Mouse (Mus musculus): ENCODE data around the gene Fn1. TPM values are rescaled to one million over a fixed set of nuclear protein-coding genes. Genes with fewer than 3 reads are reported as not detected.

Gene Fn1
- polyA plus RNA-seq, 1 experiment, result 299 TPM

DNA sequence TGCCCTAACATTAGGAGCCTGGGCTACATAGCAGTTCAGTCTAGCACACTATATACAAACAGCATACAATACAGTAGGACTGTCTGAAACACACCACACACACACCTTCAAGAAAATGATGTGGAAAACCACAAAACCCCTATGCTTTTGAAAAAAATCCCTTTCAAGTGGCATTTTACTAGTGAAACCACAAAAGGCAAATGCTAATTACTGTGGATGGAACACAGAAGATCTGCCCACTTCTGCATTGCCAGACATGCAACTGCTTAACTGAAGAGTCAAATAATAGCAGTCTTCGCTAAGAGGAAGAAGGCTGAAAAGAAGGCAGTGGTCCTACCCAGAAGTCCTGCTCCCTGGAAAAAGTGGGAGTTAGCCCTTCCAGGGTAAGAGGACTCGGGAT, 58.7 kb downstream of the Fn1 start:
- H3K4me3 ChIP-seq (ENCODE audit: insufficient read depth, poor library complexity, severe bottlenecking), result no peak overlapping the region
- H3K36me3 ChIP-seq (ENCODE audit: control insufficient read depth, insufficient read depth), result peaks cover 97% of the 10 kb centered on the region
- no peak overlapping the region for H3ac ChIP-seq (ENCODE audit: control insufficient read depth, insufficient read length, low read depth)
- no peaks in the 10 kb centered on the region for H3K27me3 ChIP-seq (ENCODE audit: control insufficient read depth, insufficient read depth, insufficient read length)
- TF ChIP-seq FOSL1 (IDR thresholded peaks at IDR 0.05; ENCODE audit: insufficient read depth, low read length, poor library complexity, severe bottlenecking) (no peak), CEBPB (IDR thresholded peaks at IDR 0.05; ENCODE audit: low read depth) (no peak), MYOD1 (IDR thresholded peaks at IDR 0.05; ENCODE audit: control insufficient read depth, insufficient read length, low read depth) (no peak), MYOG (IDR thresholded peaks at IDR 0.05; ENCODE audit: control insufficient read depth, extremely low read depth, insufficient read length) (no peak), USF1 (IDR thresholded peaks at IDR 0.05; ENCODE audit: low read depth) (no peak), CTCF (IDR thresholded peaks at IDR 0.05; ENCODE audit: control insufficient read depth, insufficient read depth, insufficient read length) (no peak), MAX (IDR thresholded peaks at IDR 0.05) (no peak)
- H3K79me2 ChIP-seq (ENCODE audit: control insufficient read depth, insufficient read depth), result no peaks in the 10 kb centered on the region
- H3K79me3 ChIP-seq (ENCODE audit: low read depth), result no peaks in the 10 kb centered on the region

DNA sequence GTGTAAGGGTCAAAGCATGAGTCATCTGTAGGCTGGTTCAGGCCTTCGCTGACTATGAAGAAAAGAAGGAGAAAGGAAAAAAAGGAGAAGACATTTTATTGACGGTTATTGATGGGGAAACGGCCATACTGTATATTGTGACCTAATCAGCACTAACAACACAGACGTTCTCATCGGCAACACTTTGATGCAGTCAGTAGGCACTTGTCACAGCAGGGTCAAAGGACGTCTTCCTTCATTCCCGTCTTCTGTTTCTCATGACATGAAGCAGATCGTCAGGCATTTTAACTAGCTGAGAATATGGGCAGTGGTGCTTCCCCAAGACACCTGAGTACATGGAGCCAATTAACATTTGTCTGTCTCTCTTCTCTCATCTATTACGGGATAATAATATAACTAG, 59.8 kb downstream of the Fn1 start:
- Histone ChIP-seq H3ac (ENCODE audit: control insufficient read depth, insufficient read length, low read depth) (no peak overlapping the region), H3K79me2 (ENCODE audit: control insufficient read depth, insufficient read depth) (no peaks in the 10 kb centered on the region), H3K36me3 (ENCODE audit: control insufficient read depth, insufficient read depth) (peaks cover 97% of the 10 kb centered on the region), H3K79me3 (ENCODE audit: low read depth) (no peaks in the 10 kb centered on the region), H3K27me3 (ENCODE audit: control insufficient read depth, insufficient read depth, insufficient read length) (no peaks in the 10 kb centered on the region), H3K4me3 (ENCODE audit: insufficient read depth, poor library complexity, severe bottlenecking) (no peak overlapping the region)
- TF ChIP-seq MYOG (IDR thresholded peaks at IDR 0.05; ENCODE audit: control insufficient read depth, extremely low read depth, insufficient read length) (no peak), CEBPB (IDR thresholded peaks at IDR 0.05; ENCODE audit: low read depth) (no peak), CTCF (IDR thresholded peaks at IDR 0.05; ENCODE audit: control insufficient read depth, insufficient read depth, insufficient read length) (no peak), USF1 (IDR thresholded peaks at IDR 0.05; ENCODE audit: low read depth) (no peak), FOSL1 (IDR thresholded peaks at IDR 0.05; ENCODE audit: insufficient read depth, low read length, poor library complexity, severe bottlenecking) (no peak), MAX (IDR thresholded peaks at IDR 0.05) (no peak), MYOD1 (IDR thresholded peaks at IDR 0.05; ENCODE audit: control insufficient read depth, insufficient read length, low read depth) (no peak)

DNA sequence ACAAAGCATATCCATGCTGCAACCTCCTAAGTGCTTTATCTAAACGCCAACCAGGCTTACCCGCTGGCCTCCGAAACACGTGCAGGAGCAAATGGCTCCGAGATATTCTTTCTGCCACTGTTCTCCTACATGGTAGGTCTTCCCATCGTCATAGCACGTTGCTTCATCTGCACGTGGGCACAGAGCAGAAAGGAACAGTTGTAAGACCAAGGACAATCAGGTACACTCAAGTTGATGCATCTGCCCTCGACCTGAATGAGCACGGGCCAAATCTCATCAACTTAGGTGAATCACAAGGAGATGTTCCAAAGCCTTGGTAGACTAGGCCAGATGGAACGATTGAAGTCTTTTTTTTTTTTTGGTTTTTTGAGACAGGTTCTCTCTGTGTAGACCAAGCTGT, 63.0 kb downstream of the Fn1 start:
- Histone ChIP-seq H3K4me3 (ENCODE audit: insufficient read depth, poor library complexity, severe bottlenecking) (no peak overlapping the region), H3K79me2 (ENCODE audit: control insufficient read depth, insufficient read depth) (no peaks in the 10 kb centered on the region), H3K79me3 (ENCODE audit: low read depth) (no peaks in the 10 kb centered on the region), H3K27me3 (ENCODE audit: control insufficient read depth, insufficient read depth, insufficient read length) (no peaks in the 10 kb centered on the region), H3K36me3 (ENCODE audit: control insufficient read depth, insufficient read depth) (peaks cover 98% of the 10 kb centered on the region), H3ac (ENCODE audit: control insufficient read depth, insufficient read length, low read depth) (no peak overlapping the region)
- TF ChIP-seq CTCF (IDR thresholded peaks at IDR 0.05; ENCODE audit: control insufficient read depth, insufficient read depth, insufficient read length), result no peak
- no peak for TF ChIP-seq CEBPB (IDR thresholded peaks at IDR 0.05; ENCODE audit: low read depth)
- no peak for TF ChIP-seq MAX (IDR thresholded peaks at IDR 0.05)
- TF ChIP-seq MYOG (IDR thresholded peaks at IDR 0.05; ENCODE audit: control insufficient read depth, extremely low read depth, insufficient read length), result no peak
- TF ChIP-seq FOSL1 (IDR thresholded peaks at IDR 0.05; ENCODE audit: insufficient read depth, low read length, poor library complexity, severe bottlenecking), result no peak
- no peak for TF ChIP-seq MYOD1 (IDR thresholded peaks at IDR 0.05; ENCODE audit: control insufficient read depth, insufficient read length, low read depth)
- TF ChIP-seq USF1 (IDR thresholded peaks at IDR 0.05; ENCODE audit: low read depth), result no peak

DNA sequence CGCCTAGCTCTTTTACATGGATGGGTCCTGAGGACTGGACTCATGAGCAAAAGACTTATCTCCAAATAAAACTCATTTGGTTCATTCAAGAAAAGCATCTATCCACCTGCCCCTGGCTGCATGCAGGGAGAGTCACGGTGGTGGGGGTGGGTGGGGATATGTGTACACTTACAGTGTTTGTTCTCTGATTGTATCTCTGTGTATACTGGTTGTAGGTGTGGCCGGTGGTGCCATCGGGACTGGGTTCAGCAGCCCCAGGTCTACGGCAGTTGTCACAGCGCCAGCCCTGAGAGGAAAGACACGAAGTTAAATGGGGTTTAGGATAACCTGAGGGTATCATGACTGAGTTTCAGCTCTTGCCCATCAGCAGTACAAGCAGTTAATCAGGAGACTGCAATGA, 66.3 kb downstream of the Fn1 start:
- TF ChIP-seq MAX (IDR thresholded peaks at IDR 0.05), result no peak
- no peak for TF ChIP-seq CEBPB (IDR thresholded peaks at IDR 0.05; ENCODE audit: low read depth)
- no peak for TF ChIP-seq MYOD1 (IDR thresholded peaks at IDR 0.05; ENCODE audit: control insufficient read depth, insufficient read length, low read depth)
- no peak for TF ChIP-seq USF1 (IDR thresholded peaks at IDR 0.05; ENCODE audit: low read depth)
- no peak for TF ChIP-seq MYOG (IDR thresholded peaks at IDR 0.05; ENCODE audit: control insufficient read depth, extremely low read depth, insufficient read length)
- TF ChIP-seq CTCF (IDR thresholded peaks at IDR 0.05; ENCODE audit: control insufficient read depth, insufficient read depth, insufficient read length), result no peak
- no peak for TF ChIP-seq FOSL1 (IDR thresholded peaks at IDR 0.05; ENCODE audit: insufficient read depth, low read length, poor library complexity, severe bottlenecking)
- no peaks in the 10 kb centered on the region for H3K79me2 ChIP-seq (ENCODE audit: control insufficient read depth, insufficient read depth)
- no peaks in the 10 kb centered on the region for H3K27me3 ChIP-seq (ENCODE audit: control insufficient read depth, insufficient read depth, insufficient read length)
- H3ac ChIP-seq (ENCODE audit: control insufficient read depth, insufficient read length, low read depth), result no peak overlapping the region
- no peak overlapping the region for H3K4me3 ChIP-seq (ENCODE audit: insufficient read depth, poor library complexity, severe bottlenecking)
- H3K79me3 ChIP-seq (ENCODE audit: low read depth), result no peaks in the 10 kb centered on the region
- peaks cover 78% of the 10 kb centered on the region for H3K36me3 ChIP-seq (ENCODE audit: control insufficient read depth, insufficient read depth)

GRCm38 (mm10) chr1:71583900-71584299, 69.1 kb downstream of the Fn1 start:
- TF ChIP-seq MAX (IDR thresholded peaks at IDR 0.05), result no peak
- TF ChIP-seq CTCF (IDR thresholded peaks at IDR 0.05; ENCODE audit: control insufficient read depth, insufficient read depth, insufficient read length), result no peak
- TF ChIP-seq MYOD1 (IDR thresholded peaks at IDR 0.05; ENCODE audit: control insufficient read depth, insufficient read length, low read depth), result no peak
- no peak for TF ChIP-seq MYOG (IDR thresholded peaks at IDR 0.05; ENCODE audit: control insufficient read depth, extremely low read depth, insufficient read length)
- no peak for TF ChIP-seq CEBPB (IDR thresholded peaks at IDR 0.05; ENCODE audit: low read depth)
- TF ChIP-seq USF1 (IDR thresholded peaks at IDR 0.05; ENCODE audit: low read depth), result no peak
- TF ChIP-seq FOSL1 (IDR thresholded peaks at IDR 0.05; ENCODE audit: insufficient read depth, low read length, poor library complexity, severe bottlenecking), result no peak
- H3K79me3 ChIP-seq (ENCODE audit: low read depth), result no peaks in the 10 kb centered on the region
- no peak overlapping the region for H3K4me3 ChIP-seq (ENCODE audit: insufficient read depth, poor library complexity, severe bottlenecking)
- H3K36me3 ChIP-seq (ENCODE audit: control insufficient read depth, insufficient read depth), result peaks cover 71% of the 10 kb centered on the region
- no peaks in the 10 kb centered on the region for H3K79me2 ChIP-seq (ENCODE audit: control insufficient read depth, insufficient read depth)
- H3K27me3 ChIP-seq (ENCODE audit: control insufficient read depth, insufficient read depth, insufficient read length), result no peaks in the 10 kb centered on the region
- no peak overlapping the region for H3ac ChIP-seq (ENCODE audit: control insufficient read depth, insufficient read length, low read depth)

GRCm38 (mm10) chr1:71583302-71583701, 69.7 kb downstream of the Fn1 start:
- peaks cover 71% of the 10 kb centered on the region for H3K36me3 ChIP-seq (ENCODE audit: control insufficient read depth, insufficient read depth)
- H3K4me3 ChIP-seq (ENCODE audit: insufficient read depth, poor library complexity, severe bottlenecking), result no peak overlapping the region
- no peak overlapping the region for H3ac ChIP-seq (ENCODE audit: control insufficient read depth, insufficient read length, low read depth)

More at GRCm38 (mm10) chr1:71583302-71583701, 69.7 kb downstream of the Fn1 start:
- Histone ChIP-seq H3K79me3 (ENCODE audit: low read depth) (no peaks in the 10 kb centered on the region), H3K79me2 (ENCODE audit: control insufficient read depth, insufficient read depth) (no peaks in the 10 kb centered on the region), H3K27me3 (ENCODE audit: control insufficient read depth, insufficient read depth, insufficient read length) (no peaks in the 10 kb centered on the region)
- TF ChIP-seq MYOG (IDR thresholded peaks at IDR 0.05; ENCODE audit: control insufficient read depth, extremely low read depth, insufficient read length) (no peak), CTCF (IDR thresholded peaks at IDR 0.05; ENCODE audit: control insufficient read depth, insufficient read depth, insufficient read length) (no peak), MAX (IDR thresholded peaks at IDR 0.05) (no peak), USF1 (IDR thresholded peaks at IDR 0.05; ENCODE audit: low read depth) (no peak), CEBPB (IDR thresholded peaks at IDR 0.05; ENCODE audit: low read depth) (no peak), FOSL1 (IDR thresholded peaks at IDR 0.05; ENCODE audit: insufficient read depth, low read length, poor library complexity, severe bottlenecking) (no peak), MYOD1 (IDR thresholded peaks at IDR 0.05; ENCODE audit: control insufficient read depth, insufficient read length, low read depth) (no peak)
